In genomic region chr13:19474041-19474440, GRCm38 (mm10) we compare ENCODE assay signal across 27 mouse cellular contexts.
DNase-seq lines count a peak whose midpoint lies in the region; TF ChIP-seq lines count a peak whose summit lies in the region.
"Had no signal": no experiment of that assay in that cellular context is flagged by ENCODE, and none has a peak within 500 bp of the region (broad histone marks: within the 10 kb centered on the region; RNA-seq: fewer than 3 reads in every experiment).

No protein-coding gene starts in this region.

- H3K27ac ChIP-seq in CH12.LX (ENCODE audit: insufficient read depth, low read depth) = no peak overlapping the region
- H3K27ac ChIP-seq: embryonic facial prominence, embryonic 10.5 days; embryonic facial prominence, embryonic 15.5 days; forebrain, embryonic 12.5 days; hindbrain, embryonic 15.5 days; kidney, postnatal 0 days; liver, embryonic 14.5 days; midbrain, embryonic 10.5 days; midbrain, embryonic 15.5 days had no signal

- DNase-seq in CD4-positive, CD25-positive, alpha-beta regulatory T cell, adult 2 months (ENCODE audit: low read depth, low spot score) = peak; percentile 61
- DNase-seq in CH12.LX (ENCODE audit: extremely low read depth) = peak; percentile 37
- DNase-seq in naive thymus-derived CD4-positive, alpha-beta T cell, adult 2 months (ENCODE audit: low read depth) = peak; percentile 15
- peak; percentile 5 to 30 for DNase-seq in thymus, postnatal 36 days
- DNase-seq in gastrocnemius, postnatal 14 days = no peak
- DNase-seq in cerebellum, postnatal 14 days = no peak
- no peak for DNase-seq in testis, postnatal 10 days (ENCODE audit: low spot score)
- DNase-seq: adrenal gland, postnatal 25 days; B cell, adult 2 months; cerebellum, adult 18-20 months; cerebellum, postnatal 10 days; gastrocnemius, postnatal 36 days; heart, adult 18-20 months; kidney, adult 8-10 months; kidney, postnatal 4 days; liver; lung, embryonic 14.5 days; right cerebral cortex, adult 18-20 months had no signal

- no peak overlapping the region for H3K4me3 ChIP-seq in CH12.LX (replicated peaks in 1 of 3; ENCODE audit: low read depth in 2 of 3, low read length in 2 of 3, poor library complexity in 1 of 3)
- H3K4me3 ChIP-seq: embryonic facial prominence, embryonic 10.5 days; embryonic facial prominence, embryonic 15.5 days; forebrain, embryonic 12.5 days; hindbrain, embryonic 15.5 days; midbrain, embryonic 10.5 days; midbrain, embryonic 15.5 days had no signal

- H3K27me3 ChIP-seq in CH12.LX (replicated peaks) = no peaks in the 10 kb centered on the region
- H3K27me3 ChIP-seq: embryonic facial prominence, embryonic 15.5 days; forebrain, embryonic 12.5 days; hindbrain, embryonic 15.5 days; midbrain, embryonic 15.5 days had no signal

- H3K79me2 ChIP-seq in CH12.LX (replicated peaks; ENCODE audit: control insufficient read depth, extremely low read depth, insufficient read depth, poor library complexity, severe bottlenecking) = no peaks in the 10 kb centered on the region

- TF ChIP-seq CTCF in CH12.LX (conservative IDR thresholded peaks at IDR 0.05 in 1 of 2, IDR thresholded peaks at IDR 0.05 in 1 of 2; ENCODE audit: low read depth in 2 of 2, low read length in 2 of 2) = no peak

- no peaks in the 10 kb centered on the region for H3K36me3 ChIP-seq in CH12.LX (replicated peaks in 1 of 2; ENCODE audit: control insufficient read depth in 1 of 2, insufficient read depth in 1 of 2, low read length in 1 of 2)
- H3K36me3 ChIP-seq: embryonic facial prominence, embryonic 10.5 days; embryonic facial prominence, embryonic 15.5 days; forebrain, embryonic 12.5 days; hindbrain, embryonic 15.5 days; midbrain, embryonic 10.5 days; midbrain, embryonic 15.5 days had no signal

- peak; percentile 68 for TF ChIP-seq EP300 in CH12.LX (IDR thresholded peaks at IDR 0.05; ENCODE audit: low read length)

- H3K9ac ChIP-seq in CH12.LX (ENCODE audit: insufficient read depth, low read depth) = no peak overlapping the region
- H3K9ac ChIP-seq: embryonic facial prominence, embryonic 15.5 days; forebrain, embryonic 12.5 days; hindbrain, embryonic 15.5 days; liver, embryonic 14.5 days; lung, embryonic 14.5 days; midbrain, embryonic 15.5 days had no signal

- peaks cover 0 to 14% of the 10 kb centered on the region in 2 experiments; a peak in 2 of 4 replicates for H3K4me1 ChIP-seq in CH12.LX (ENCODE audit: control insufficient read depth in 1 of 2, insufficient read depth in 2 of 2)
- H3K4me1 ChIP-seq: embryonic facial prominence, embryonic 10.5 days; embryonic facial prominence, embryonic 15.5 days; forebrain, embryonic 12.5 days; hindbrain, embryonic 15.5 days; midbrain, embryonic 10.5 days; midbrain, embryonic 15.5 days had no signal

- in situ Hi-C loops in CH12.LX (cut with MboI; ENCODE audit: low pct_ligation_motif_present, low pct_unique_long_range_greater_than_20kb, low sequenced_read_pairs) = no loop called here

- dilution Hi-C loops in CH12.LX (cut with MboI; ENCODE audit: extremely low pct_ligation_motif_present, extremely low pct_unique_long_range_greater_than_20kb, low sequenced_read_pairs) = no loop called here

- no peaks in the 10 kb centered on the region for H3K9me3 ChIP-seq in CH12.LX (replicated peaks; ENCODE audit: low read length)
- H3K9me3 ChIP-seq: embryonic facial prominence, embryonic 10.5 days; embryonic facial prominence, embryonic 15.5 days; forebrain, embryonic 12.5 days; hindbrain, embryonic 15.5 days; midbrain, embryonic 10.5 days; midbrain, embryonic 15.5 days had no signal

- TF ChIP-seq POLR2A in CH12.LX (IDR thresholded peaks at IDR 0.05; ENCODE audit: low read depth, low read length) = no peak

- H3K4me2 ChIP-seq in CH12.LX (ENCODE audit: insufficient read depth, low read depth, poor library complexity, severe bottlenecking) = no peak overlapping the region
- H3K4me2 ChIP-seq: embryonic facial prominence, embryonic 15.5 days; forebrain, embryonic 12.5 days; heart, embryonic 11.5 days; hindbrain, embryonic 15.5 days; lung, embryonic 14.5 days; midbrain, embryonic 15.5 days had no signal

- no peak; the same call in 1 of the 2 replicates for TF ChIP-seq RAD21 in CH12.LX (IDR thresholded peaks at IDR 0.05; ENCODE audit: low read depth, low read length)

- intact Hi-C loops in gastrocnemius, postnatal 14 days (cut with DNase I; ENCODE audit: low total_unique reads) = no loop called here

TF ChIP-seq in CH12.LX, 34 proteins besides CTCF, POLR2A, EP300 and RAD21:
- TF ChIP-seq CHD1 (IDR thresholded peaks at IDR 0.05; ENCODE audit: low read depth, low read length) (no peak), MAFK (IDR thresholded peaks at IDR 0.05; ENCODE audit: insufficient replicate concordance, low read length) (no peak), SIN3A (IDR thresholded peaks at IDR 0.05; ENCODE audit: low read length) (no peak), TCF12 (IDR thresholded peaks at IDR 0.05; ENCODE audit: low read depth, low read length) (0 out of 2 replicates have a peak, but pooled peaks have one; percentile 32), CHD2 (IDR thresholded peaks at IDR 0.05; ENCODE audit: low read length) (no peak), MYC (IDR thresholded peaks at IDR 0.05; ENCODE audit: low read depth, low read length) (peak; percentile 96), MXI1 (IDR thresholded peaks at IDR 0.05; ENCODE audit: low read depth, low read length) (peak; percentile 85), E2F4 (IDR thresholded peaks at IDR 0.05; ENCODE audit: insufficient replicate concordance, low read depth, low read length) (0 out of 2 replicates have a peak, but pooled peaks have one; percentile 37), NRF1 (IDR thresholded peaks at IDR 0.05; ENCODE audit: low read depth, low read length) (no peak), POLR2AphosphoS2 (IDR thresholded peaks at IDR 0.05; ENCODE audit: low read depth, low read length) (no peak), ZMIZ1 (IDR thresholded peaks at IDR 0.05; ENCODE audit: low read depth, low read length) (no peak), UBTF (IDR thresholded peaks at IDR 0.05; ENCODE audit: low read depth, low read length) (no peak), KAT2A (IDR thresholded peaks at IDR 0.05; ENCODE audit: insufficient replicate concordance, low read length) (no peak), GABPA (IDR thresholded peaks at IDR 0.05; ENCODE audit: insufficient replicate concordance, low read depth, low read length) (no peak), MAX (IDR thresholded peaks at IDR 0.05; ENCODE audit: low read length) (peak; percentile 95), HCFC1 (IDR thresholded peaks at IDR 0.05; ENCODE audit: low read depth, low read length) (no peak), ETS1 (conservative IDR thresholded peaks at IDR 0.05; ENCODE audit: low read depth, low read length) (peak; percentile 42; the same call in 1 of the 2 replicates), ZNF384 (IDR thresholded peaks at IDR 0.05; ENCODE audit: low read depth, low read length) (no peak), PAX5 (IDR thresholded peaks at IDR 0.05; ENCODE audit: low read length) (no peak), MAZ (IDR thresholded peaks at IDR 0.05; ENCODE audit: low read depth, low read length) (no peak), ELF1 (IDR thresholded peaks at IDR 0.05; ENCODE audit: low read depth, low read length) (no peak), MEF2A (IDR thresholded peaks at IDR 0.05; ENCODE audit: borderline replicate concordance, low read depth, low read length) (peak; percentile 59; the same call in 1 of the 2 replicates), RCOR1 (conservative IDR thresholded peaks at IDR 0.05; ENCODE audit: low read depth, low read length) (no peak), BHLHE40 (IDR thresholded peaks at IDR 0.05; ENCODE audit: low read depth, low read length) (peak; percentile 91), ZC3H11A (IDR thresholded peaks at IDR 0.05; ENCODE audit: low read depth, low read length) (no peak), ZKSCAN1 (IDR thresholded peaks at IDR 0.05; ENCODE audit: borderline replicate concordance, low read depth, low read length) (no peak), JUND (conservative IDR thresholded peaks at IDR 0.05; ENCODE audit: low read depth, low read length) (0 out of 2 replicates have a peak, but pooled peaks have one; percentile 42), USF1 (IDR thresholded peaks at IDR 0.05; ENCODE audit: low read depth, low read length) (no peak), NELFE (IDR thresholded peaks at IDR 0.05; ENCODE audit: low read depth, low read length) (no peak), TBP (conservative IDR thresholded peaks at IDR 0.05; ENCODE audit: low read depth, low read length) (no peak), SMC3 (IDR thresholded peaks at IDR 0.05; ENCODE audit: low read depth, low read length) (no peak), JUN (IDR thresholded peaks at IDR 0.05; ENCODE audit: insufficient read depth, low read depth, low read length) (peak; percentile 24; the same call in 1 of the 2 replicates), IRF4 (IDR thresholded peaks at IDR 0.05; ENCODE audit: low read depth, low read length) (peak; percentile 53), USF2 (conservative IDR thresholded peaks at IDR 0.05; ENCODE audit: low read depth, low read length) (no peak)

Comparison
In these comparisons a context has a peak if more than half of its experiments do, and no peak if none do; other contexts are left out.
1. DNase-seq: peak in CD4-positive, CD25-positive, alpha-beta regulatory T cell, adult 2 months (single experiment), CH12.LX (single experiment), naive thymus-derived CD4-positive, alpha-beta T cell, adult 2 months (single experiment) and thymus, postnatal 36 days (2 of 2); none in gastrocnemius, postnatal 14 days (single experiment), cerebellum, postnatal 14 days (0 of 2) and testis, postnatal 10 days (single experiment).